Mouse (Mus musculus) cerebellum, adult 2 months (tissue): ENCODE results near the gene Garem2.

ENCODE experiments used
- CTCF ChIP-seq: fragments of 200-500 bp; IDR thresholded peaks from 2 replicates; pipeline ENCODE4 v1.5.1; 2011; ENCODE audit warnings: low read depth, mild to moderate bottlenecking, control low read depth, low read length, moderate library complexity, borderline replicate concordance; ENCODE audit not compliant: insufficient read depth
- POLR2A ChIP-seq: fragments of 200-500 bp; IDR thresholded peaks from 2 replicates; pipeline ENCODE4 v1.6.1; 2011; ENCODE audit warnings: low read length, control low read depth, borderline replicate concordance; ENCODE audit not compliant: insufficient read depth

- TF ChIP-seq CTCF (no peak), POLR2A (no peak)
Measured at GRCm38 (mm10) chr5:30148133-30148920, 43.4 kb downstream of the Garem2 start.
